Mouse (Mus musculus) embryonic facial prominence, embryonic 15.5 days (tissue): Measurements from ENCODE around the gene Ppp6r1. TPM values are rescaled to one million over a fixed set of nuclear protein-coding genes. Genes with fewer than 3 reads are reported as not detected.
A peak's percentile ranks its signal among the peaks of the same experiment; 100 is the strongest.

Experiments
- ATAC-seq: fragments of 200-750 bp; cut with Nextera tagmentation; 2 replicates; pipeline ENCODE4 v1.8.0; 2017; ENCODE audit warnings: low read depth, moderate TSS enrichment; ENCODE audit not compliant: insufficient number of reproducible peaks, low FRiP score, low TSS enrichment
- H3K27ac ChIP-seq: fragments of 300-500 bp; sonication (generic); replicated peaks from 2 replicates; pipeline ENCODE4 v1.5.1; 2015; ENCODE audit warnings: mild to moderate bottlenecking, inconsistent platforms
- H3K27me3 ChIP-seq: fragments of 300-500 bp; sonication (generic); 2 replicates; pipeline ENCODE4 v1.6.1; 2015; ENCODE audit warnings: inconsistent platforms
- H3K36me3 ChIP-seq: fragments of 300-500 bp; sonication (generic); 2 replicates; pipeline ENCODE4 v1.6.1; 2015; ENCODE audit warnings: mild to moderate bottlenecking, inconsistent platforms
- H3K4me1 ChIP-seq: fragments of 300-500 bp; sonication (generic); 2 replicates; pipeline ENCODE4 v1.6.1; 2015; ENCODE audit warnings: inconsistent platforms
- H3K4me2 ChIP-seq: fragments of 300-500 bp; sonication (generic); replicated peaks from 2 replicates; pipeline ENCODE4 v1.6.1; 2015; ENCODE audit warnings: mild to moderate bottlenecking, inconsistent platforms
- H3K4me3 ChIP-seq: fragments of 300-500 bp; sonication (generic); replicated peaks from 2 replicates; pipeline ENCODE4 v1.5.1; 2015; ENCODE audit warnings: mild to moderate bottlenecking, inconsistent platforms
- H3K9ac ChIP-seq: fragments of 300-500 bp; sonication (generic); 2 replicates; pipeline ENCODE4 v1.6.1; 2015; ENCODE audit warnings: inconsistent platforms
- H3K9me3 ChIP-seq: fragments of 300-500 bp; sonication (generic); replicated peaks from 2 replicates; pipeline ENCODE4 v1.6.1; 2016; ENCODE audit warnings: inconsistent platforms
- WGBS: fragments of 180-500 bp; shearing (Covaris S2); methylation state at CpG from one replicate; pipeline ENCODE4 v1.1.7; 2015; 5-methylcytosine and 5-hydroxymethylcytosine counted together
- polyA plus RNA-seq: library from polyadenylated mRNA; unstranded; fragments of >200 nt; fragmentation: Nextera tagmentation; extraction: Ambion mirVana; gene quantifications from 2 replicates; pipeline ENCODE4 v1.2.1, GENCODE M21; 2015

The Ppp6r1 gene
- polyA plus RNA-seq, 1 experiment from 2014 or later, result 9.8 TPM

- Histone ChIP-seq H3K4me3 (no peak overlapping the region), H3K9me3 (no peaks in the 10 kb centered on the region), H3K27me3 (no peaks in the 10 kb centered on the region), H3K9ac (no peak overlapping the region), H3K4me1 (0 out of 2 replicates have a peak, but pooled peaks cover 2% of the 10 kb centered on the region), H3K4me2 (no peak overlapping the region), H3K27ac (no peak overlapping the region), H3K36me3 (peaks cover 54% of the 10 kb centered on the region)
- no peak for ATAC-seq
- 89% methylated on average over 12 of the region's 12 CpGs for WGBS
Measured at GRCm38 (mm10) chr7:4674114-4674731, 15.4 kb upstream of the Ppp6r1 start.

- H3K27me3 ChIP-seq, result no peaks in the 10 kb centered on the region
- 0 out of 2 replicates have a peak, but pooled peaks cover 2% of the 10 kb centered on the region for H3K4me1 ChIP-seq
- 40% methylated on average over 4 of the region's 4 CpGs for WGBS
- H3K36me3 ChIP-seq, result peaks cover 66% of the 10 kb centered on the region
- H3K9ac ChIP-seq, result no peak overlapping the region
- H3K4me2 ChIP-seq, result no peak overlapping the region
- H3K9me3 ChIP-seq, result no peaks in the 10 kb centered on the region
- H3K27ac ChIP-seq, result no peak overlapping the region
- no peak for ATAC-seq
- H3K4me3 ChIP-seq, result no peak overlapping the region
Measured at GRCm38 (mm10) chr7:4671956-4672355, 13.1 kb upstream of the Ppp6r1 start.

- Histone ChIP-seq H3K4me1 (0 out of 2 replicates have a peak, but pooled peaks cover 2% of the 10 kb centered on the region), H3K4me2 (no peak overlapping the region), H3K9ac (no peak overlapping the region), H3K27ac (no peak overlapping the region), H3K4me3 (no peak overlapping the region), H3K27me3 (no peaks in the 10 kb centered on the region), H3K9me3 (no peaks in the 10 kb centered on the region), H3K36me3 (peaks cover 66% of the 10 kb centered on the region)
- ATAC-seq, result no peak
- WGBS, result 93% methylated on average over 8 of the region's 8 CpGs
Measured at GRCm38 (mm10) chr7:4670655-4671255, 11.9 kb upstream of the Ppp6r1 start.

DNA sequence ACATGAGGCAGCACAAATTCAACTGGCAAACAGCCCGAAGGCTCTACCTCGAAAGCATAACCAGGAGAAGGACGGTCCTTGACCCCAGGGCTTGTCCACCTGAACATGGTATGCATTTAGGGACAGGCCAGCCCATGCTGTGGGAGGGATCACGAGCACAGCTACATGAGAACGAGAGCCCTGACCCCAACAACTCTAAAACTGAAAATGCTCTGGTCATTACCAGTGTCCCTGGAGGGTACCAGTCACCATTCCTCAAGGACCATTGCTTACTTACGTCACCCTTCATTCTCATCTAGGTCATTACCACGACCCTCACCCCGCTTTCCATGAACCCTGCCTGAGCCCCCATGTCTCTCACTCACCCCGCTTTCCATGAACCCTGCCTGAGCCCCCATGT lies 10.3 kb upstream of the Ppp6r1 start:
- Histone ChIP-seq H3K9me3 (no peaks in the 10 kb centered on the region), H3K27me3 (no peaks in the 10 kb centered on the region), H3K4me1 (0 out of 2 replicates have a peak, but pooled peaks cover 2% of the 10 kb centered on the region), H3K36me3 (peaks cover 63% of the 10 kb centered on the region), H3K4me3 (no peak overlapping the region), H3K9ac (no peak overlapping the region), H3K27ac (no peak overlapping the region), H3K4me2 (no peak overlapping the region)
- ATAC-seq, result no peak
- WGBS, result 91% methylated on average over 9 of the region's 9 CpGs

DNA sequence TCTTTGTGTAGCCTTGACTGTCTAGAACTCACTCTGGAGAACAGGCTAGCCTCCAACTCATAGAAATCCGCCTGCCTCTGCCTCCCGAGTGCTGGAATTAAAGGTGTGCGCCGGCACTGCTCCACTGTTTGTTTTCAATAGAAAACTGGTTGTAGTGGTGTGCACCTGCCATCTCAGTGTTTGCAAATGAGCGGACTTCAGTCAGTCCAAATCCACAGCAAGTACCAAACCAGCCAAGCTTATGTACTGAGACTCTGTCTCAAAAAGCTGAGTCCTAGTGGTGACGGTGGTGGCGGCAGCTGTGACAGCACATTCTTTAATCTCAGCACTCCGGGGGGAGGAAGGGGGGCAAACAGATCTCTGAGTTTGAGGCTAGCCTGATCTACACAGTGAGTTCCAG lies 9.7 kb upstream of the Ppp6r1 start:
- WGBS, result 94% methylated on average over 8 of the region's 8 CpGs

DNA sequence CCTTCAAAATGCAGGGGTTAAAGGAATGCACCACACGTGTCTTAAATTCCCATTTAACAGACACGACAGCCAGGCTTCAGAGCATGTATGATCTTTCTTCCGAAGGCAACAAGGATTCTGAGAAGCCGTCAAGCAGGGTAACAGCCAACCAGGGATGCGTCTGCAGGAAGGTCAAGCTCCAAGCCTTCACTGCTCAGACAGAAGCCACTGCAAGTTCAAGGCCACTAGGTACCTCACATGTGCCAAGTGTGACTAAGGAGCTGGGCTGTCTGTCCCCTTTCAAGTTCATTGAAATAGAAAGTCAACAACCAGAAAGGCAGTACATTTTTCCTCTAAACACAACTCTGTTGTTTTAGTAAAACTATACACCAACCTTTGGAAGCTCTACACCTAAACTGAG lies 8.1 kb upstream of the Ppp6r1 start:
- H3K4me3 ChIP-seq, result no peak overlapping the region
- H3K9ac ChIP-seq, result no peak overlapping the region
- H3K4me2 ChIP-seq, result no peak overlapping the region
- no peaks in the 10 kb centered on the region for H3K27me3 ChIP-seq
- H3K4me1 ChIP-seq, result no peaks in the 10 kb centered on the region
- H3K9me3 ChIP-seq, result no peaks in the 10 kb centered on the region
- H3K27ac ChIP-seq, result no peak overlapping the region
- WGBS, result 94% methylated on average over 5 of the region's 5 CpGs
- ATAC-seq, result no peak
- H3K36me3 ChIP-seq, result peaks cover 67% of the 10 kb centered on the region

More for the DNA sequence above, 9.7 kb upstream of the Ppp6r1 start:
- H3K27me3 ChIP-seq, result no peaks in the 10 kb centered on the region
- H3K27ac ChIP-seq, result no peak overlapping the region
- H3K9ac ChIP-seq, result no peak overlapping the region
- no peak overlapping the region for H3K4me2 ChIP-seq
- ATAC-seq, result no peak
- no peaks in the 10 kb centered on the region for H3K9me3 ChIP-seq
- peaks cover 60% of the 10 kb centered on the region for H3K36me3 ChIP-seq
- H3K4me1 ChIP-seq, result 0 out of 2 replicates have a peak, but pooled peaks cover 2% of the 10 kb centered on the region
- no peak overlapping the region for H3K4me3 ChIP-seq

DNA sequence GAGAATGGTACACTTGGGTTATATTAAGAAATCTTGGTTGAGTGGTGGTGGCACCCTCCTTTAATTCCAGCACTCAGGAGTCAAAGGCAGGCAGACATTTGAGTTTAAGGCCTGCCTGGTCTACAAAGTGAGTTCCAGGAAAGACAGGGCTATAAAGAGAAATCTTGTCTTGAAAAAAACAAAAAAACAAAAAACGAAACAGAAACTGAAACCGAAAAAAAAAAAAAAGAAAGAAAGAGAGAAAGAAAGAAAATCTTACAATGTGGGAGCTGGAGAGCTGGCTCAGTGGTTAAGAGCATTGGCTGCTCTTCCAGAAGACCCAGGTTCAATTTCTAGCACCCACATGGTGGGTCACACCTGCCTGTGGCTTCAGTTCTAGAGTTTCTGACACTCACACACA lies 4.9 kb upstream of the Ppp6r1 start:
- H3K4me1 ChIP-seq, result peaks cover 10% of the 10 kb centered on the region
- no peak for ATAC-seq
- no peak overlapping the region for H3K4me3 ChIP-seq
- H3K27ac ChIP-seq, result no peak overlapping the region
- no peaks in the 10 kb centered on the region for H3K27me3 ChIP-seq
- WGBS, result 92% methylated on average over 2 of the region's 2 CpGs
- peaks cover 39% of the 10 kb centered on the region for H3K36me3 ChIP-seq
- H3K9ac ChIP-seq, result no peak overlapping the region
- no peak overlapping the region for H3K4me2 ChIP-seq
- H3K9me3 ChIP-seq, result no peaks in the 10 kb centered on the region

- no peaks in the 10 kb centered on the region for H3K27me3 ChIP-seq
- no peak overlapping the region for H3K4me2 ChIP-seq
- peaks cover 10% of the 10 kb centered on the region for H3K4me1 ChIP-seq
- no peak overlapping the region for H3K27ac ChIP-seq
- H3K4me3 ChIP-seq, result no peak overlapping the region
- H3K9ac ChIP-seq, result no peak overlapping the region
- 62% methylated on average over 8 of the region's 8 CpGs for WGBS
- ATAC-seq, result no peak
- peaks cover 34% of the 10 kb centered on the region for H3K36me3 ChIP-seq
- H3K9me3 ChIP-seq, result no peaks in the 10 kb centered on the region
Measured at GRCm38 (mm10) chr7:4663179-4663578, 4.4 kb upstream of the Ppp6r1 start.

DNA sequence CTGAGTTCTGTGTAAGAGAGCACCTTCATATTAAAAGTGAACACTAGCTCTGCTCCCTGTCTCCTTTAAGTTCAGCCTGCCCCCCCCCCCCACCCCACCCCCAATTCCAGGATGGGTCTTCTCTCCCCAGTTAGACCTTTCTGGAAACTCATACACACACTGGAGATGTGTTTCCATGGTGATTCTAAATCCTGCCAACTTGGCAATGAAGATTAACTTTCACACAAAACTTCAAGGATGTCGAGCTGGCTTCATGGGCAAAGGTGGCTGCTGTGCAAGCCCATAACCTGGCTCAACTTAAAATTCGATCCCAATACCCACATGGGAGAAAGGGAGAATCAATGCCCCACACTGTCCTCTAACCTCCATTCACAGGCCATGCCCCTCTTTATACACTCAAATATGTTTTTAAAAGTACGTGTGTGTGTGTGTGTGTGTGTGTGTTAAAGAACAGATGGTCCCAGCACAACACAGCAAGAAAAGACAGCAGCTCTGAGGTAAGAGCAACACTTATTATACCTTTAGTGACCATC lies 1.2 kb upstream of the Ppp6r1 start:
- Histone ChIP-seq H3K27ac (peak overlapping the region; percentile 94), H3K27me3 (no peaks in the 10 kb centered on the region), H3K4me2 (peak overlapping the region; percentile 83), H3K36me3 (peaks cover 16% of the 10 kb centered on the region), H3K9me3 (no peaks in the 10 kb centered on the region), H3K4me3 (peak overlapping the region; percentile 74), H3K4me1 (peaks cover 31% of the 10 kb centered on the region), H3K9ac (0 out of 2 replicates have a peak overlapping the region, but pooled peaks have one; percentile 90)
- no peak for ATAC-seq
- 43% methylated on average over 3 of the region's 3 CpGs for WGBS

DNA sequence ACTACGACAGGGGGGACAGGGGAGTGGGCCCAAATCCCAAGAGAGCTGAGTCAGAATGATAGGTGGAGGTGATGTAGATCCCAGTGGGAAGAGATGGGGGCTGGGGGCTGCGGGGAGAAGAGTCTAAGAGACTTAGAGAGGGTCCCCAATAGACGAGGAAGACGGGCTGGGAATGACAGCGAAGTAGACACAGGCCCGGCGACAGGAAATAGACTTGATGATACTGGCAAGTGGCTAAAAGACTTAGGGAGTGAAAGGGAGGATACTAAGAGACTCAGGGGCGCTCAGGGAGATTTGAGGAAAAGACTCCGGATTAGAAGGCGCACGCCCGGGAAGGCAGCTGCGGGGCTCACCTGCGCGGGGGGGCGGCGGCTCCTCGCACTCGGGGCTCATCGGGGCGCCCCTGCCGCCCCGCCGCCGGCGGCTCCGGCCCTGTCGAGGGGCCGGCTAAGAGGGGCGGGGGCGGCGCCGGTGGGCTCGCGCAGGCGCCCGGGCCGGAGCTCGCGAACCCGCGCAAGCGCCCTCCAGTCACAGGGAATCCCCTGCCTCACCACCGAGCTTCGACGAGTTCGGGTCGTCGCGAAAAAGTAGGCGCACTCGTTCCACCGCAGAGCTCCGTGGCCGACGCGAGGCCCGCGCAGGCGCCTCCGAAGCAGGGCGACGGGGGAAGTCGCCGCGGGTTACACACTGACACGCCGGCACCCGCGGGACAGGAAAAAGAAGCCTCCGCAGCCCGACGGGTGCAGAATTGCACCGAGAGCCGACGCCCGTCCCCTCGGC lies 501 bp downstream of the Ppp6r1 start:
- WGBS, result under 1% methylated on average over 77 of the region's 78 CpGs
- peak overlapping the region; percentile 94 for H3K27ac ChIP-seq
- peaks cover 10% of the 10 kb centered on the region; the same call in 1 of the 2 replicates for H3K36me3 ChIP-seq
- peak overlapping the region; percentile 74 for H3K4me3 ChIP-seq
- H3K4me2 ChIP-seq, result peak overlapping the region; percentile 83
- no peaks in the 10 kb centered on the region for H3K9me3 ChIP-seq
- peaks cover 43% of the 10 kb centered on the region for H3K4me1 ChIP-seq
- H3K9ac ChIP-seq, result peak overlapping the region; percentile 90
- no peaks in the 10 kb centered on the region for H3K27me3 ChIP-seq
- peak; percentile 48 for ATAC-seq

- 44% methylated on average over 9 of the region's 9 CpGs for WGBS
- Histone ChIP-seq H3K27me3 (no peaks in the 10 kb centered on the region), H3K4me1 (peaks cover 43% of the 10 kb centered on the region), H3K4me2 (peak overlapping the region; percentile 83), H3K4me3 (peak overlapping the region; percentile 74), H3K36me3 (peaks cover 6% of the 10 kb centered on the region; the same call in 1 of the 2 replicates), H3K9ac (peak overlapping the region; percentile 90), H3K27ac (peak overlapping the region; percentile 94), H3K9me3 (no peaks in the 10 kb centered on the region)
- no peak for ATAC-seq
Measured at GRCm38 (mm10) chr7:4657521-4658127, 1.2 kb downstream of the Ppp6r1 start.
